Mouse (Mus musculus) A20 (cell line): ENCODE results near the gene Dpy19l1.

Source experiments
- DNase-seq: peaks from one replicate; pipeline ENCODE4 v3.0.0-alpha.2; 2011; ENCODE audit warnings: low read depth, low spot score

Gene Dpy19l1

DNA sequence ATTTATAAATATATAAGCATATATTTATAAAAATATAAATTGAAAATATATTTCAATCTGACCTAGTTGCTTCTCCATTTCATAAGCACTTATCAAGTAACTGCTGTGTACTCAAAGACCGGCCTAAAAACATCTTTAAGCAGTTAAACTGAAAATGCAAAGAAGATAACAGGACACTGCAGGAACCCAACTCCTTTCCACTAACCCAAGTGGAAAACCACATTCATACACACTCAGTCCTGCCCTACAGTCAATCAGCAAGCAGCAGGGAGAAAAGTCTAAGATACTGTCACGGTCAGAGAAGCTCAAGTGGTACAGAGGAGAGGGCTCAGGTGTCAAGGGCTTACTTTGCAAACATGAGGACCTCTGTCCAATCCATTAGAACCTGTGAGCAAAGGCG lies 30.4 kb downstream of the Dpy19l1 start:
- no peak for DNase-seq

DNA sequence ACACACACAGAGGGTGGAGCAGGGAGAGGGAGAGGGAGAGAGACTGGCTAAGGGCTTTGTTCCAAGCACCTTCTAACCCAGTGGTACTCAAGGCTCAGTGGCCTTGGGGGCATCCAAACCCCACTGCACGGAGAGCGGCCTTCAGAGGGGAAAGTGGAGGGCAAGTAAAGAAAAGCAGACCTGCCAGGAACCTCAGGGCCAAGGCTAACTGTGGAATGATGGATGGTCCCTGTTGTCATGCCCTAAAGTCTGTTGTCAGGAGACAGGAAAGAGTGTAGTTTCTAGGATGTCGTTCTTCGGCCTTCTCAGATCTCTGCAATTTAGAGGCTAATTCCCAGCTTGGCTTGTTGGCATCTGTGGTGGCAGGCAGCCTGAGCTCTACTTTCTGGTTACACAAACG lies 32.8 kb downstream of the Dpy19l1 start:
- no peak for DNase-seq

DNA sequence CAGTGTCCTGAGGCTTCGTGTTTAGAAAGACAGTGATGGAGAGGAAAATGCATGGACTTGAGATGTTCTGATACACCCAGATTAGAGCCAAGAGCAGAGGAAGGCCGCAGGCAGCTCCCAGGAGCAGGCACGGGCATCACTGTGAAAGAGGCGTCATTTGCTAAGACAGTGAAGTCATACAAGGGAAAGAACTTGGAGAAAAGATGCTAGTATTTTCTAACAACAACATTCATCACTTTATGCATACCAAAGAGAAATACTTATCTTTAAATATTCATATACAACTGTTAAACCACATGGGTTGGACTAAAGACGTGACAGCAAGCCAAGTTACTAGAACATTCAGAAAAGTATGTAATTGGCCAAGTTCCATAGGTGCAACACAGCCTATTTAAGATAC lies 35.8 kb downstream of the Dpy19l1 start:
- no peak for DNase-seq

DNA sequence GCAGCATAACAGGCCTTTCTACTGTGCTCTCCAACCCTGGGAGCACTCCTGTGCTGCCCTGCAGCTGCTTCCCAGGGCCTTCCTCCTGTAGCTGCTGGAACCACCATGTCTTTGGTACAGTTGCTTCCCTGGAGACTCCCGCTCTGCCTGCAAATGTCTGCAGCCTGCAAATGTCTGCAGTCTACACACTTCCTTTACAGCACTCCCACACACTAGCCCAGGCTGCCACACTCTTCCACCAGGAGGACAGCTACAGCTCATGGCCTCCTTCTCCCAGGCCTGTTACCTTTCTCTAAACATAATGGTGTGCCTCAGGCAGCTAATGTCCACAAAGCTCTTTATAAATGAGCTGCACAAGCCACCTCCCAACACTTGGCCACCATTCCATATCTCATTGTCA lies 36.3 kb downstream of the Dpy19l1 start:
- no peak for DNase-seq

DNA sequence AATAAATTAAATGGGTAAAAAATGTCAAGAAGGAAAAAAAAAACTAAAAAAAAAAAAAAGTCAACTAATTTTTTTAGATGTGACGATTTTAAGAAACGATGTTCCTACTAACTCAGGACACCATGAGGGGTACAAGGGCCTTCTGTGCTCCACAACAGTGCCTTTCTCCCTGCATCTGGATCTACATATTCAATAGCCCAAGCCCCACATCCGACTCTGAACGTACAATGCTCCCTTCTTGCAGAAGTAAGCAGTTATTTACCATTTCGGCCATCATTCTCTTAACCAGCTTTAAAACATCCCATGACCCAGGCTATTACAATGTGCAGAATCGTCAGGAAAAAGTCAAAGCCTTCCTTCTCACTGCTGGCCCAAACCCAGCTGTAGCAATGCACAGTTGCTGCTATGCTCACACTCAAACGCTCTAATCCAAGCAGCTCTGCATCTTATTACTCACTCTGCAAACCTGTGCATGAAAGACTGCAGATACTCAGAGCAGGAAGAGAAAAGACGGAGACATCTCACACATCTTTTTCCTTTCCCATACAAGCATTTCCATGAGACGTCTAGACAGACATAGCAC lies 41.5 kb downstream of the Dpy19l1 start:
- no peak for DNase-seq

DNA sequence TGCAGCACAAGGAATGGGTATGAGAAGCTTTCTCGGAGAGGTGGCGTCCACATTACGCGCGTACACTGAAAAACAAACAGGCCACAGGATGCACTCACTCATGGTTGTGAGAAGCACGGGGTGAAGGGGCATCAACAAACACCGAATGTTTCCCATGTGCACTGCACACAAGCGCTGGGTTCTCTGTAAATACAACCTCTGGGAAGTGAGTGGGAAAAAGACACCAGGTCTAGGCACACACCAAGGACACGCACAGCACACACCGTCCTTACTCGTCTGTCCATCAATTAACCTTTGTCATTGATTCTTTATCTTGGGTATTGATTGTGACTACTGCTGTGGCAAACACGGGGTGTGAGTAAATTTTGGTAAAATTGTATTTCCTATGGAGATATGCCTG lies 49.1 kb downstream of the Dpy19l1 start:
- no peak for DNase-seq

DNA sequence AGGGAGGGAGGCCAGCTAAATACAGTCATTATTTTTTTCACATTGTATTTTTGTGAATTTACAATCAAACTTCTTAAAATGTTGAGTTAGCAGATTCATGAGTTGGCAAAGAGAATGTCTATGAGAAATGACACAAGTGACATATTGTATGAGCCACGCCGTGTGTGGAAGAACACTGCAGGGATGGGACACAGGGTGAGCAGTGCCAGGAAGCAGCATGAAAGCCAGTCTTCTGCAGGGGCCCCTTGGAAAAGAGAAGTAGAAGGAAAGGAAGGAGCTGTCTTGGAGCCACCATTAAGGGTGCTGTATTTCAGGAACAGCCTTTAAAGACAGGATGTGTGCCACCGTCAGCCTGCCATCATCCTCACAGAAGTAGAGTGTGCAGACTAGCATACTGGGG lies 52.0 kb downstream of the Dpy19l1 start:
- DNase-seq = no peak

DNA sequence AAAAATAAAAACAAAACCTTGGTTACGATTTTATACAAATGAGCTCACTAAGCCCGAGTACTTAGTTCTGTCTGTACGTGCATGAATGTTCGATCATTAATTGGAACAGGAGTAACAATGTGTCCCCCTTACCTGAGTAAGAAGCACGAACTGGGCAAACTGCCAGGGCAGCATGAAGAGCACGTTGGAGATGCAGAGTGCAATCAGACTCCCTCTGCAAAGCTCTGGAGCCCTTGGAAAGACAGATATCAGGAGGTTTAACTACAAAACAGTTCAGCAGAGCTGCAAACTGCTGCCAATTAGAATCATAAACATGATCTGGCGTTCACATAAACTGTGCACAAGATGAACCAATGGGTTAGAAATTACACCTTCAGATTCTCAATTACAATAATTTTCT lies 52.4 kb downstream of the Dpy19l1 start:
- no peak for DNase-seq

DNA sequence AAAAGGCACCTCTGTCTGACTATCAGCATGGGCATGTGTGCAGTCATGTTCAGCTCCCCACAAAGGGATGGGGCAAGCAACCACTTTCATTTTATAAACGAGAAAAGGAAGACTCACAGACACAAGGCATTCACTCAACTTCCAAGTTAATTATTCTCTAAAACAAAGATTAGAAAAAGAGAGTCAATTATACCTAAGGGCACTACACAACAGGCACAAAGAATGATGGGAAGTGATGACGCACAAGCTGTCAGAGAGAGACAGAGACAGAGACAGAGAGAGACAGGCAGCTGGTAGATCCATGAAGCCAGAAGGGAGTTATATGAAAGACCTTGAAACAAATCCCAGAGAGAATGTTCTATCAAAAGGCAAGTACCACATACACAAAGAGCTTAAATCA lies 68.0 kb downstream of the Dpy19l1 start:
- no peak for DNase-seq

DNA sequence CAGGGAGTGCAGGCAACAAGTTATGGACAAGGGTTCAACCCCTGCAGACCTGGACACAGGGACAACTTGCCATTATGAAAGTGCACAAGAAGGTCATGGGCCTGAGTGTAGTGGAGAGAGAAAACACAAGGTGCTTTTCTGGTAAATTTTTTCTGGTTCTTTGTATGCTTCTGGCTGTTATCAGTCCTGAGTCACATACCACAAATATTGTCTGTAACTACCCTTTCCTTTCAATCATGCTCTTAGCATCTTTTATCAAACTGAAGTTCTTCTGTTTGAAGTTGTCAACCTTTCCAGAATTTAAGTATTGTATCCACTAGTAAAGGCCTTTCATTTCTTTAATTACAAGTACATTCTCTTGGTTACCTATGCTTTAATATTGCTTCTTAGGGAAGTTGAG lies 73.2 kb downstream of the Dpy19l1 start:
- DNase-seq = no peak

DNA sequence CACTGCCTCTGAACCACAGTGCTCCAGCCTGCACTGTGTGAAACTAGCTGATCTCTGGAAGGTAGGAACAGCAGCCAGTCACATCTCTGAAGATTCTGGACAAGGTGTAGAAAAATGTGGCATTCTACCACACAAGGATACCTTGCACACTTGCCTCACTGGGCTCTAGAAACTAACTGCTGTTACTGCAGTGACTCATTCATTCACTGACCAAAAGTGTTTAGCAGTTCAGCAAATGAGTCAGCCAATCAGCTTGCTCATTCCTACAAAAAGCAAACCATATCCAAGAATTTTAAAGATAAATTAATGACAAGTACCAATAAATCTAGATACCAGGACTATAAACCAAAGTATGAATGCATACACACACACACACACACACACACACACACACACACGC lies 77.3 kb downstream of the Dpy19l1 start:
- no peak for DNase-seq

DNA sequence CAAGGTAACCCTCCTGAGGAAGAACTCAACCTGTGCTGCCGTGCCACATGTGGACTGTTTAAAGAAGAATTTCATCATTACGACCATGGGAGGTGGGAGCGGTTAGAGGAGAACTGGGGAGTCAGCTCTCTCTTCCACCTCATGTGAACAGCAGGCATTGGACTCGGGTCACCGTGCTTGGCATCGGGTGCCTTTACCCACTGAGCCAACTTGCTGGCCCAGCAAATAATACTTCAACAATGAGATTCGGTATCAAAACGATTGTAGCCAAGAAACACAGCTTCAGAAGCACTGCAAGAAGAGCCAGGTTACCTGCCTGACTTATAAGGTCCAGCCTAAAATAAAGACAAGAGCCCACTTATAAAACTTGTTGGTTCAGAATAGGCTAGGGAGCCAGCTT lies 79.7 kb downstream of the Dpy19l1 start:
- DNase-seq = no peak

DNA sequence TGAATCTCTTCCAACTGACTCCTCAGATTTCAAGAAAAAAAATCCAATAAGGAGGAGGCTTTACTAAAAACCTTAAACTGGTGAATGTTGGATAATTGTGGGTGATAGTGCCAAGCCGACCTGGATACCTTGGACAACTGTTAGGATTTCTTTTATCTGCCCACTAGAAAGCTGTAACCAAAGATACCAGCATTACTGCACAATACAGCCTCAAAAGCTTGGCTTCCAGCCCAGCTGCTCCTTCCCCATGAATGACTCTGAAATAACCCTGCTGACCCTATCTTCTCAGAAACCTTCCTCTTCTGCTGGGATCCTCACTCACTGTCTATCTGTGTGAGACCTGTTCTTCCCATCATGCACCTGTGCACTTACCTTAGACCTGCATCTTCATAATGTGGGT lies 81.1 kb downstream of the Dpy19l1 start:
- no peak for DNase-seq

DNA sequence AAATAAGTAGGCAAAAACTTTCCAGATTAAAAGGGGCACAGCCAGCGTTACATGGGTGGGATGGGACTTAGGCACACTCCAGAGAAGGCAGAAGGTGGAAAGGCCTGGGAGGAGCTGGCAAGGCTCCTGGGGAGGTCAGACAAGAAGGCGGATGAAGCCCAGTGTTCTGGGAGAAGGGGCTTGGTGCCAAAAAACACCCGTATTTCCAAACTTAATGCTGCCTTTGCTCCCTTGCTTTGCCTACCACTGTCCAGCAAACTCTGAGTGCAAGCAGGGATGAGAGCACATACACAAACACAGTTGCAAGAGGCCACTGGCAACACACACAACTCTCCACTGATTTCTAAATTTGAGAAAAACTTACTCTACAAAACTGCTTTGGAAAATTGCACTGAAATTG lies 81.7 kb downstream of the Dpy19l1 start:
- DNase-seq = no peak

DNA sequence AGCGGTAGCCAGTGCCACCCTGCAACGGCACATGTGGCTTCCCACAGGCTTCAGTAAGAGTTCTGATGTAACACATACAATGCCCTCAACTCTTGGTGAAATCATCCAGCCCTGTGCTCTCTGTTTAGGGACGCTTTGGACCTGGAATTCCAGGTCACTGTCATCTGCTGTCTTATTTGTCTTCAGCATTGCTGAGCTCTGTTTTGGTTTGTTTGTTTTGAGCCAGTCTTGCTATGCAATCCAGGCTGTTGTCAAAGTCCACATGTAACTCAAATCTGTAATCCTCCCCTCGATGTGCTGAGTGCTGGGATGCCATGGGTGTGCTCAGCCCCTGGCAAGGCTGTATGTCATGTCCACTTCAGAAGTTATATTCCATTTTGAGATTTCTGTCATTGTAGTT lies 82.8 kb downstream of the Dpy19l1 start:
- no peak for DNase-seq

DNA sequence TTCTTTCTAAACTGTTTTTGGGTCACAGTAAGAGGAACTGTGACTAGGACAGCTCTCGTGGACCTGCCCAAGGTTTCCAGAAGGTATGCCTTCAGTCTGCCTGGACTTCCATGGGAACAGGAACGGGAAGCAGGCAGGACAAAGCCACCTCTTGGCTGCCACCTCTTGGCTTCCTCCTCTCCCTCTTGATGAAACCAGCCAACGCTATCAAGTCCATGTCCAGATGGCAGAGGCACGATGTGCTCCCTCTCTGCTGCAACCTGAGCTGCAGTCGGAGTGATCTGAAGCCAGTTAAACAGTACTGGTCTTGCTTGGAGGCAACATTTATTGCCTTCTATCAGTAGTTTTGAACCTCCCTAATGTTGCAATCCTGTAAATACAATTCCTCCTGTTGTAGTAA lies 84.7 kb downstream of the Dpy19l1 start:
- DNase-seq = no peak

DNA sequence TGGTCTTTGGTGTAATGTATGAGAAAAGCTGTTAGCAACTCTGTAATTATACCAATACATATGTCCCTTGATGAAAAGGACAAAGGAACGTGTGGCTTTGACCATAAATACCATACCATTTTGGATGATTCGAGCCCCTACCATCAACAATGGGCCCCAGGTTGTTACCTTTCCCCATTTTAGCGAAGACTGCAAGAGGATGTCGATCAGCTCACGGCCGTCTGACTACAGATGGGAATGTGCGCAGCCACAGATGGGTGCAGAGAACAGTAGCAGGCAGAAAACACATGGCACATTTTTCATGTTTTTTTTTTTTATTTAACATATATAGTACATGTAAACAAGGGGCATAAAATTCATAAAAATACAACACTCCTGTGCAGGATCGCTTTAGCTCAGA lies 91.5 kb downstream of the Dpy19l1 start:
- no peak for DNase-seq

DNA sequence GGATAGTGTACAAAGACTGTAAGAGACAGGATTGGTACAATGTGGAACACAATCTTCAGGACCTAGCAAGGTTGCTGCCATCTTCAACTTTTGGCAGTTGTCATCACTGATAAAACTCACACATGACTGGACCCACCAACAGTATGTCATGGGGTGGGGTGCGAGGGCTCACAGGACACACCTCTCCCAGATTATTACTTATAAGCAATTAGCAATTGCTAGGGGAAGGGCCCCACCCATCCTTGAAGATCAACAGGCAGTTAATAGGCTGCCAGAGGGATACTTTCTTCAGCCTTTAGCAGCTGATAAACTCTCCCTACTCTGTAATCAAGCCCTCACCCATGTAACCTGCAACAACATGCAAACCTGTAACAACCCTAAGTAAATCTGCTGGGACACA lies 92.5 kb downstream of the Dpy19l1 start:
- DNase-seq = no peak

DNA sequence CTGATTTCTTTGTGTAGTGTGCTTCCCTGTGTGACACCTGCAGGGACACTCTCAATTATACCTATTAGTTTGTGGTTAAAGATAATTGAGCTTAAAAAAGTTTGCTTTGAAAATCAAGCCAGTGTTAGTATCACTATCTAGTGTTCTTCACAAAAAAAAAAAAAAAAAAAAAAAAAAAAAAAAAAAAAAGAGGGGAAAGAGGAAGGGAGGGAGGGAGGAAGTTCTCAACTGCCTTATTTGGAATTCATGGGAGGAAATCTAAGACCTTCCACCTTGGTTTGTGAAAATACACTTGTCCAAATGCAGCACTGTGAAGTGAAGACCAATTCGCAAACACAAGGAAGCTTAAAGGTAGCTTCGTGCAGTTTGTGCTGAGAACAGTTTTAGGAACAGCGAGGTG lies 94.9 kb downstream of the Dpy19l1 start:
- no peak for DNase-seq

DNA sequence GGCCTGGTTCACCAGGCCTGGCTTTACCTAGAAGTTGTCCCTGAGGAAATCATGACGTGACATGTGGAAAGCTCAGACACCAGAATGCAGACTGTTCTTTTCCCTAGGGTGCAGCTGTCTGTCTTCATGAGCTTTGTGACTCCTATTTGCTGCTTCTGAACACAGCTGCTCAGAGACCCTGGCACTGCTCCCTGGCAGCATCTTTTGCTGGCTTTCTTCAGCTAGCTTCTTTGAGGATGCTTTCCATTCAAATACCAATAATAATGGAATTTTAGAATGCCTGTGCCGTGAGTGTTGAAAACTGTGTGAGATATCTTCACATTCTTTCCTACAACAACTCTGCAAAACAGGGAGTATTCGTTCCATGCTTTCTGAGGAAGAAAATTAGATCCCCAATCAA lies 108.8 kb downstream of the Dpy19l1 start:
- DNase-seq = no peak

DNA sequence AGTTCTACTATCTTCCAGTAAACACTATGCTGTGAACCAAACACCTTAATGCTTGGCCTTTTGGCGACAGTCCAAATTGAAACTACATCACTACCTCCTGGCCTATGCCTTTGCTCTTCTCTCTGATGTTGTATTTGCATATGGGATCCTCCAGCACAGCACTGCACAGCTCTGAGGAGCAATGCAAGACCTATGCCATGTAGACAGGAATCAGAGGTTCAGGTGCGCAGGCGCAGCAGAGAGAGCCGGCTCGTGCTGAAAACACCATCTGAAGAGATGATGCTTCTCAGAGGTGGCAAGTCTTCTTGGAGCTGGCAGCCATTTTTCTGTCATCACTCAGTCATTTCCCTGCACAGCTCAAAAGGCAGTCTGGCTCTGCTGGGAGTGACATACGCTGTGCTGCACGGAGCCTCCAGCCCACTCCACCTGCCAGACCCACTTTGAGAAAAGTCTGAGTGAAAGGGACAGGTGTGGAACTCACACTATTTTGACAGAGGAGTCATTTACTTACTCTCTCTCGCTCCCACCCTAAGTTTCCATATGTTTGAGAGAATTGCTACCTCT lies 112.1 kb downstream of the Dpy19l1 start:
- no peak for DNase-seq

DNA sequence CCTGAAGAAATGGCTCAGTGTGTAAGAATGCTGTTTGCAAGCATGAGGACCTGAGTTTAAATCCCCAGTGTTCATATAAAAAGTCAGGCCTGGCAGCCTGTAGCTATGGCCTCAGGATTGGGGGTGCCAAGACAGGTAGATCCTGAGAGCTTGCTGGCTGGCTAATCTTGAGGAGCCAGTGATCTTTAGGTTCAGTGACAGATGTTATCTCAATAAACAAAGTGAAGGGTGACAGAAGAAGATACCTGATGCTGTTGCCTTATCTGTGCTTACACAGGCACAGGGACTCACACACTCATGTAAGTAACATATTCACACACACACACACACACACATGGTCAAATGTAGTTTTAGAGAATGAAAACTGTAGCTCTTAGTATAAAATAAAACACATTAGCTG lies 115.7 kb downstream of the Dpy19l1 start:
- DNase-seq = no peak

DNA sequence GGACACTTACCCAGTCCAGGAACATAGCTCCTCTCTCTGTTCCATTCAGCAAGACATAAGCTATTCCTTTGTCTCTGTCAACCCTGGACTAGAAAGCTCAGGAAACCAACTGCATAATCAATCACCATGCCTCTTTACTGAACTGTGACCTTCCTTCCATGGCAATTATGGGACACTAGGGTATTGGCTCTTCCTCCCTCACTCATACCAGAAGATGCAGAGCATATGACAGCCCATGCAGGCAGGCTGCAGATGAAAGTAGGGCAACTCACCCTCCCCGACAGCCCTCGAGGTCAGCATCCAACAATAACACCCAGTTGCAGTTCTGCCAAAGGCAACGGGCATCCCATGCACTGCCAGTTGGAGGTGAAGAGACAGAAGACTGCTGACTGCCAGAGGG lies 123.6 kb downstream of the Dpy19l1 start:
- no peak for DNase-seq

DNA sequence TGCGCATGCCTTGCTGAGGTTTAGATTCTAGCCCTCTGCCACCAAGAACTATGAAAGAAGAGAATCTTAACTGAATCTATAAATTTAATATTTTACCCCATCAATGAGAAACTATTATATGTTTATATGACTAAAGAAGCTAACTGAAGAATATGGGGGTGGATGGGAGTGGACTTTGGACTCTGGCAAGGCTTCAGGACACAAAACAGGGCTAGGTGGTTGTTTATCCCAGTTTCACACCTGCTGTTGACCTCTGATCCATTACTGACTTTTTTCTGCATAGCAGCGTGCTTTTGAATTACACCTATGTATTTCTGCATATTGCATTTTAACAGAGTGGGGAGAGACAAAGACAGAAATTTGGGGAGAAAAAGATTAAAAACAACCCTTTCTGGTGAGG lies 124.1 kb downstream of the Dpy19l1 start:
- DNase-seq = no peak
